Mouse (Mus musculus): ENCODE measurements around the gene Iqcn. TPM values are rescaled to one million over a fixed set of nuclear protein-coding genes. Genes with fewer than 3 reads are reported as not detected.

The Iqcn gene
- total and polyA plus RNA-seq, 3 experiments: not detected

DNA sequence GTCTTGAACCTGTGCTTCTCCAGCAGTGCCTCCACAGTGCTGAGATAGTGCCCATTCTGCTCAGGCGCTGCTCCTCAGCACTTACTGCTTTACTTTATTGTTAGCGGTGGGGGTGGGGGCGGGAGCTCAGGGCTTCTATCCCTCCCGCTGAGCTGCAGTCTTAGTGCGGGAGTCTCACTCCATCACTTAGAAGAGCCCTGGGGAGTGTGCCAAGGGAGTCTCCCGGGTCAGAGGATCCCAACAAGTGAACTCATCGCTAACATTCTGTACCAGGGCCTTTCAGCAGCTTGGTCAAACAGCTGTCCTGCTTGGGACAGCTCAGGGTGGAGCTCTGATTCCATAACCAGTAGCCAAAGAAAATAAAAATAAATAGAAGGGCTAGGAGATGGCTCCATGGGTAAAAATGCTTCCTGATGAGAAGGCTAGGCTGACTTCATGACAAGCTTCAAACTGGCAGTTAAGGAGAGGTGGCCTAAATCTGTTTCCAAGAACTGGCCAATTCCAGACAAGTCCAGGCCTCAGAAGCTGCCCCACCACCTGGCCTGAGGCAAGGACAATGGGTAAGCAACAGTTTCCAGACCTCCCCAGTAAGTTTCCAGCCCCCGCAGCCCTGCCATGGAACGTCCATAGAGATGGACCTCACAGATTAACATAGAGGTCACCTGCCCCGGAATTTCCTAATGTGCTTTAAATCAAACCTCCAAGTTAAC, 31.5 kb upstream of the Iqcn start:
- Histone ChIP-seq H3K27ac (ENCODE audit: control insufficient read depth, low read depth, low read length) (no peak overlapping the region), H3K4me3 (ENCODE audit: control insufficient read depth in 1 of 2, insufficient read depth in 1 of 2, low read depth in 2 of 2, low read length in 2 of 2) (peak overlapping the region in 1 of 2 experiments; percentile 2; a peak in 1 of 4 replicates), H3K9ac (ENCODE audit: control insufficient read depth, low read depth, low read length, poor library complexity, severe bottlenecking) (no peak overlapping the region), H3K9me3 (replicated peaks; ENCODE audit: insufficient read depth, low read length) (no peaks in the 10 kb centered on the region), H3K27me3 (ENCODE audit: control insufficient read depth in 1 of 2, insufficient read depth in 2 of 2, low read length in 2 of 2) (no peaks in the 10 kb centered on the region), H3K36me3 (ENCODE audit: control insufficient read depth in 1 of 2, insufficient read depth in 2 of 2, low read length in 2 of 2) (peaks cover 0 to 20% of the 10 kb centered on the region in 2 experiments; a peak in 2 of 4 replicates), H3K4me1 (ENCODE audit: control insufficient read depth in 1 of 2, insufficient read depth in 2 of 2, low read length in 2 of 2) (peaks cover 5 to 21% of the 10 kb centered on the region in 2 experiments; a peak in 3 of 4 replicates), H3K79me2 (ENCODE audit: control insufficient read depth, insufficient read depth, low read length, poor library complexity) (peaks cover 22% of the 10 kb centered on the region)
- DNase-seq (ENCODE audit: low read depth, low spot score): no peak
- TF ChIP-seq SIN3A (IDR thresholded peaks at IDR 0.05; ENCODE audit: low read length) (no peak), MAX (IDR thresholded peaks at IDR 0.05; ENCODE audit: low read length) (no peak), CHD2 (IDR thresholded peaks at IDR 0.05; ENCODE audit: low read length) (no peak), GABPA (IDR thresholded peaks at IDR 0.05; ENCODE audit: low read depth, low read length) (no peak), ZMIZ1 (IDR thresholded peaks at IDR 0.05; ENCODE audit: low read depth, low read length) (no peak), CTCF (IDR thresholded peaks at IDR 0.05 in 2 of 3, conservative IDR thresholded peaks at IDR 0.05 in 1 of 3; ENCODE audit: control insufficient read depth in 1 of 3, insufficient read depth in 1 of 3, low read depth in 2 of 3, low read length in 3 of 3, poor library complexity in 1 of 3, severe bottlenecking in 1 of 3) (no peak), ZKSCAN1 (IDR thresholded peaks at IDR 0.05; ENCODE audit: low read depth, low read length) (no peak), RCOR1 (IDR thresholded peaks at IDR 0.05; ENCODE audit: low read depth, low read length) (no peak), ETS1 (IDR thresholded peaks at IDR 0.05; ENCODE audit: low read depth, low read length) (no peak), POLR2A (IDR thresholded peaks at IDR 0.05; ENCODE audit: control insufficient read depth in 1 of 2, insufficient read depth in 1 of 2, low read depth in 1 of 2, low read length in 2 of 2, poor library complexity in 1 of 2) (no peak), ZC3H11A (IDR thresholded peaks at IDR 0.05; ENCODE audit: low read depth, low read length) (no peak), ELF1 (IDR thresholded peaks at IDR 0.05; ENCODE audit: low read depth, low read length) (no peak), HCFC1 (IDR thresholded peaks at IDR 0.05; ENCODE audit: low read depth, low read length) (no peak), KAT2A (conservative IDR thresholded peaks at IDR 0.05; ENCODE audit: low read depth, low read length) (no peak)

DNA sequence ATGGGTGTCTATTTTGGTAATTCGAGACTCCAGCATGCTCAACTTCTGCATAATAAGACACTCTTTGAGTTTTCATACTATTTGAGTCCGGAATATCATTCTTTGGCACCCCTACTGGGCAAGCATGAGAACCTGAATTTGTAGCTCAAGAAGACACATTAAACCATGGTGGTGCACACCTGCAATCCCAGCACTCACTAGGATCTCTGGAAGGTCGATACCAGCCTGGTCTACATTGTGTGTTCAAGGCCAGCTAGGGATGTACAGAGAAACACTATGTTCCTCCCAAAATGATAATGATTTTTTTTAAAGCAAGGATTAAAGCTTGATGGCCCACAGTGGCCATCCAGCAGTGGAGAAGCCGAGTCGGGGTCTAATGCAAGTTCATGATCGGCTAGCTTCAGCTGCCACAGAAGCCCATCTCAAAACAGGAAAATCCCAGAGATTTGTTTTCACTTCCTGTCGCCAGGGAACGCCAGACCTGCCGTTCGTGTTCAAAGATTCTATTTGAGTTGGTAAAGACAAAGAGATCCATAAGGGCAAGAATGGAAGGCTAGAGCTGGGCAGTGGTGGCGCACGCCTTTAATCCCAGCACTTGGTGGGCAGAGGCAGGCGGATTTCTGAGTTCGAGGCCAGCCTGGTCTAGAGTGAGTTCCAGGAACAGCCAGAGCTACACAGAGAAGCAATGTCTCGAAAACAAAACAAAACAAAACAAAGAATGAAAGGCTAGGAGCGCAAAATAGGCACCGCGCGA, 30.8 kb upstream of the Iqcn start:
- TF ChIP-seq USF2 (IDR thresholded peaks at IDR 0.05; ENCODE audit: borderline replicate concordance in 1 of 2, insufficient read depth in 1 of 2, low read depth in 1 of 2, low read length in 2 of 2) (no peak), SIN3A (IDR thresholded peaks at IDR 0.05; ENCODE audit: low read length) (peak; percentile 1; the same call in 1 of the 2 replicates), CTCF (IDR thresholded peaks at IDR 0.05 in 2 of 3, conservative IDR thresholded peaks at IDR 0.05 in 1 of 3; ENCODE audit: control insufficient read depth in 1 of 3, insufficient read depth in 1 of 3, low read depth in 2 of 3, low read length in 3 of 3, poor library complexity in 1 of 3, severe bottlenecking in 1 of 3) (peak in 1 of 3 experiments; percentile 25; a peak in 1 of 6 replicates)
- no peaks in the 10 kb centered on the region for H3K27me3 ChIP-seq (ENCODE audit: control insufficient read depth in 1 of 2, insufficient read depth in 2 of 2, low read length in 2 of 2)
- DNase-seq (ENCODE audit: low read depth, low spot score): peak; percentile 65
- peaks cover 0 to 20% of the 10 kb centered on the region in 2 experiments; a peak in 2 of 4 replicates for H3K36me3 ChIP-seq (ENCODE audit: control insufficient read depth in 1 of 2, insufficient read depth in 2 of 2, low read length in 2 of 2)
- no peaks in the 10 kb centered on the region for H3K9me3 ChIP-seq (replicated peaks; ENCODE audit: insufficient read depth, low read length)
- peak overlapping the region; percentile 76 for H3K27ac ChIP-seq (ENCODE audit: control insufficient read depth, low read depth, low read length)
- H3K4me3 ChIP-seq (ENCODE audit: control insufficient read depth in 1 of 2, insufficient read depth in 1 of 2, low read depth in 2 of 2, low read length in 2 of 2): peak overlapping the region; percentile 64 to 67
- peak overlapping the region; percentile 75 for H3K9ac ChIP-seq (ENCODE audit: control insufficient read depth, low read depth, low read length, poor library complexity, severe bottlenecking)
- peaks cover 5 to 21% of the 10 kb centered on the region in 2 experiments; a peak in 3 of 4 replicates for H3K4me1 ChIP-seq (ENCODE audit: control insufficient read depth in 1 of 2, insufficient read depth in 2 of 2, low read length in 2 of 2)
- peaks cover 22% of the 10 kb centered on the region for H3K79me2 ChIP-seq (ENCODE audit: control insufficient read depth, insufficient read depth, low read length, poor library complexity)
